Mouse (Mus musculus): Measurements from ENCODE around the gene Nr2c2ap. TPM values are rescaled to one million over a fixed set of nuclear protein-coding genes. Genes with fewer than 3 reads are reported as not detected.

Nr2c2ap gene
- polyA plus RNA-seq, 1 experiment from 2014 or later, result 42.8 TPM

DNA sequence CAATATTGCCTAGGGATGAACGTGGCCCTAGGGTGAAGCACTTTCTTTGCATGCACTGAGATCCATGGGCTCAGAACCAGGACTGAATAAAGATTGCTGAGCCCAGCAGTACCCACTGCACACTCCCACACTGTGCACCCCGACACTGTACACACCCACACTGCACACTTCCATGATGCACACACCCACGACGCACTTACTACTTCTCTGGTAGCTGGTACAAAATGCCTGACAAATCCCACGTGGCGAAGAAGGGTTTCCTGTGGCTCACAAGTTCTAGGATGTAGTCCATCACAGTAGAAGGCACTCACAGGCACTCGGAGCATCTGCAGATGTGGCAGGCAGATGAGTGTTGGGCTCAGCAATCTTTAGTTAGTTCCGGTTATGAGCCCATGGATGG, 6.1 kb upstream of the Nr2c2ap start:
- no peak overlapping the region for H3K9ac ChIP-seq
- no peaks in the 10 kb centered on the region for H3K9me3 ChIP-seq
- H3K27me3 ChIP-seq, result no peaks in the 10 kb centered on the region
- H3K27ac ChIP-seq (replicated peaks), result no peak overlapping the region
- WGBS, result 68% methylated on average over 8 of the region's 8 CpGs
- H3K4me3 ChIP-seq, result no peak overlapping the region
- 0 out of 2 replicates have a peak, but pooled peaks cover 5% of the 10 kb centered on the region for H3K4me1 ChIP-seq (replicated peaks)
- no peaks in the 10 kb centered on the region for H3K36me3 ChIP-seq
- no peak for ATAC-seq (ENCODE audit: low FRiP score, low read depth)
- H3K4me2 ChIP-seq, result no peak overlapping the region

DNA sequence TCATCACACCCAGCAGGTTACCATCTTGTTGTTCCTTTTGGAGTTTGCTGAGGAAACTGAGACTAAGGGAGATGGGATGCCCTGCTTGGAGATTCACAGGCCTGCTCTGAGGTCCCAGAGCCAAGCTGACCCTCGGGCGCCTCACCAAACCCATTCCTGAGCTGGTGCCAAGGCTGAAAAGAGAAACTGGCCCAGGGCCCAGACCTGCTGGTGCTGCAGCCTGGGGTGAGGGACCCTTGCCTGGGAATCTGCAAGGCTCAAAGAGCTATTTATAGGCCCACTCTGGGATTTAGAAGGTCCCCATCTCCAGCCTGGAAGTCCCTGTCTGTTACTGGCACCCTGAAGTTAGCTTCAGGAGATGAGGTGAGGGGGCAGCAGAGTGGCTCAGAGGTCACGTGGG, 2.7 kb upstream of the Nr2c2ap start:
- Histone ChIP-seq H3K27me3 (no peaks in the 10 kb centered on the region), H3K27ac (replicated peaks) (peak overlapping the region; percentile 74), H3K4me1 (replicated peaks) (peaks cover 20% of the 10 kb centered on the region), H3K4me3 (no peak overlapping the region), H3K4me2 (no peak overlapping the region), H3K36me3 (peaks cover 6% of the 10 kb centered on the region; the same call in 1 of the 2 replicates), H3K9me3 (no peaks in the 10 kb centered on the region), H3K9ac (no peak overlapping the region)
- WGBS, result 65% methylated on average over 3 of the region's 3 CpGs
- no peak for ATAC-seq (ENCODE audit: low FRiP score, low read depth)

DNA sequence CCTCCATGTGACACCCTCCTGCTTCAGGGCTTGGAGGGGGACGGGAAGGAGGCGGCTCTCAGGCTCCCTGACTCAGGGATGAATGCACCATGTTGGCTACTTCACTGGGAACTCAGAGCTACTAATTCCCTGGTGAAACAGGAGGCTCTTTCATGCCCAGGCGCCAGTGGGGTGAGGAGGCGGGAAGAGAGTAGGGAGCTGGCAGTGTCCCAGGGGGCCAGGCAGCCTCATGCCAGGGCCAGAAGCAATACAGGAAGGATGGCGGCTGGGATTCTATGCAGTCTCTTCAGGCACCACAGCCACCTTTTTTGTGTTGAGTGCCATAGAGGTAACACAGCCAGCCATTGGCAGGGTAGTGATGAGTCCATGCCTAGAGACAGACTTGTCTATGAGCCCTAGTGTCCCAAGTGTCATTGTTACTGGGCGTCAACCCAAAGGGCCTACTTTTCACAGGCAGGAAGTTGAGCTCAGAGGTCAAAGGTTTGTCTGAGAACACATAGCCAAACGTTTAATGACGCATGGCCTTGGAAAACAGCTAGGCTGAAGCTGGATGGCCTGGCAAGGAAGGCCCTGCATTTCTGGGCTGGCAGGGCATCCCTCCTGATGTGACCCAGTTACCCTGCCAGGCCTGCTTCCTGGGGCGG, 1.7 kb upstream of the Nr2c2ap start:
- 58% methylated on average over 9 of the region's 9 CpGs for WGBS
- H3K9me3 ChIP-seq, result no peaks in the 10 kb centered on the region

GRCm38 (mm10) chr8:70130066-70130465, 1.1 kb upstream of the Nr2c2ap start:
- Histone ChIP-seq H3K27ac (replicated peaks) (peak overlapping the region; percentile 74), H3K9ac (no peak overlapping the region), H3K4me3 (no peak overlapping the region), H3K4me1 (replicated peaks) (peaks cover 20% of the 10 kb centered on the region), H3K27me3 (no peaks in the 10 kb centered on the region), H3K9me3 (no peaks in the 10 kb centered on the region), H3K36me3 (peaks cover 17% of the 10 kb centered on the region), H3K4me2 (no peak overlapping the region)
- ATAC-seq (ENCODE audit: low FRiP score, low read depth), result no peak
- 81% methylated on average over 3 of the region's 3 CpGs for WGBS

More for the DNA sequence above, 1.7 kb upstream of the Nr2c2ap start:
- no peak overlapping the region for H3K9ac ChIP-seq
- H3K36me3 ChIP-seq, result peaks cover 10% of the 10 kb centered on the region
- peak; percentile 74 for ATAC-seq (ENCODE audit: low FRiP score, low read depth)
- peak overlapping the region; percentile 74 for H3K27ac ChIP-seq (replicated peaks)
- no peak overlapping the region for H3K4me2 ChIP-seq
- H3K4me1 ChIP-seq (replicated peaks), result peaks cover 20% of the 10 kb centered on the region
- H3K4me3 ChIP-seq, result no peak overlapping the region
- H3K27me3 ChIP-seq, result no peaks in the 10 kb centered on the region

DNA sequence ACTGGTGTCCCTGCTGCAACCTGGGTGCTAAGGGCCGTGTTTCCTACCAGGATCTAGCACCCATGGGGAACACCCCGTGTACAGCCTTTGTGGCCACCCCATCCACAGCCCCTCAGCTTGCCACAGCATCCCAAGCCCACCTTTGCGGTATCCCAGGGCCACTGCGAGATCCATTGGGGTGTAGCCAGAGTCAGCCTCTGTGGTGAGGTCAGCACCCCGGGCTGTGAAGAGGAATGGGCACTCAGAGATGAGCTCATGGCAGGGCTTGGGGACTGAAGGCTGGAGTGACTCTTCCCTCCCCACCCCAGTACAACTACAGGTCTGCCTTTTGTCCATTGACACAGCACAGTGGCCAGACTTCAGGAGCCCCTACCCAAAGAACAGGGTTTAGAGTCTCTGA, 3.0 kb downstream of the Nr2c2ap start:
- Histone ChIP-seq H3K27ac (replicated peaks) (no peak overlapping the region), H3K36me3 (peaks cover 24% of the 10 kb centered on the region), H3K4me2 (no peak overlapping the region), H3K9ac (no peak overlapping the region), H3K9me3 (no peaks in the 10 kb centered on the region), H3K27me3 (no peaks in the 10 kb centered on the region), H3K4me3 (no peak overlapping the region), H3K4me1 (replicated peaks) (peaks cover 28% of the 10 kb centered on the region)
- WGBS, result 94% methylated on average over 5 of the region's 5 CpGs
- ATAC-seq (ENCODE audit: low FRiP score, low read depth), result no peak

- peaks cover 24% of the 10 kb centered on the region for H3K36me3 ChIP-seq
- WGBS, result 95% methylated on average over 9 of the region's 9 CpGs
These were observed 3.8 kb downstream of the Nr2c2ap start for GRCm38 (mm10) chr8:70134931-70135330.

DNA sequence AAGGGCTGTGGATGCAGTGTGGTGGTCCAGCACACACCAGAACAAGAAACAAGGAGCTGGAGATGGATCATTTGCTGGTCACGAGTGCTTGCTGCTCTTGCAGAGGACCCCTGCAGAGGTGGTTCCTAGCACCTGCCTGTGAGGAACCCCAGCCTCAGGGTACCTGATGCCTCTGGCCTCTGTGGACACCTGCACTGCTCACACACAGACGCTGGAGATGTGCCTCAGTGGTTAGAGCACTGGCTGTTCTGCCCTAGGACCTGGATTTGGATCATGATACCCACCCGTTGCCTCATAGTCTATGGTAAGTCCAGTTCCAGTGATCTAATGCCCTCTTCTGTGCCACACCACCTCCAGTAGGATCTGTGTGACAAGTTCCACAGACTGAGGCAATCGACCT, 5.5 kb downstream of the Nr2c2ap start:
- Histone ChIP-seq H3K9me3 (no peaks in the 10 kb centered on the region), H3K4me3 (no peak overlapping the region), H3K27me3 (no peaks in the 10 kb centered on the region), H3K36me3 (peaks cover 24% of the 10 kb centered on the region), H3K9ac (no peak overlapping the region), H3K4me1 (replicated peaks) (peaks cover 34% of the 10 kb centered on the region), H3K27ac (replicated peaks) (no peak overlapping the region), H3K4me2 (no peak overlapping the region)
- ATAC-seq (ENCODE audit: low FRiP score, low read depth), result no peak
- 85% methylated on average over 4 of the region's 4 CpGs for WGBS

More at GRCm38 (mm10) chr8:70134931-70135330, 3.8 kb downstream of the Nr2c2ap start:
- Histone ChIP-seq H3K9me3 (no peaks in the 10 kb centered on the region), H3K27ac (replicated peaks) (no peak overlapping the region), H3K27me3 (no peaks in the 10 kb centered on the region), H3K4me1 (replicated peaks) (peaks cover 29% of the 10 kb centered on the region), H3K9ac (no peak overlapping the region), H3K4me2 (no peak overlapping the region), H3K4me3 (no peak overlapping the region)
- no peak for ATAC-seq (ENCODE audit: low FRiP score, low read depth)

- Histone ChIP-seq H3K9ac (no peak overlapping the region), H3K4me3 (peak overlapping the region; percentile 82), H3K36me3 (peaks cover 34% of the 10 kb centered on the region)
These were observed 6.8 kb downstream of the Nr2c2ap start for GRCm38 (mm10) chr8:70137890-70138289.

DNA sequence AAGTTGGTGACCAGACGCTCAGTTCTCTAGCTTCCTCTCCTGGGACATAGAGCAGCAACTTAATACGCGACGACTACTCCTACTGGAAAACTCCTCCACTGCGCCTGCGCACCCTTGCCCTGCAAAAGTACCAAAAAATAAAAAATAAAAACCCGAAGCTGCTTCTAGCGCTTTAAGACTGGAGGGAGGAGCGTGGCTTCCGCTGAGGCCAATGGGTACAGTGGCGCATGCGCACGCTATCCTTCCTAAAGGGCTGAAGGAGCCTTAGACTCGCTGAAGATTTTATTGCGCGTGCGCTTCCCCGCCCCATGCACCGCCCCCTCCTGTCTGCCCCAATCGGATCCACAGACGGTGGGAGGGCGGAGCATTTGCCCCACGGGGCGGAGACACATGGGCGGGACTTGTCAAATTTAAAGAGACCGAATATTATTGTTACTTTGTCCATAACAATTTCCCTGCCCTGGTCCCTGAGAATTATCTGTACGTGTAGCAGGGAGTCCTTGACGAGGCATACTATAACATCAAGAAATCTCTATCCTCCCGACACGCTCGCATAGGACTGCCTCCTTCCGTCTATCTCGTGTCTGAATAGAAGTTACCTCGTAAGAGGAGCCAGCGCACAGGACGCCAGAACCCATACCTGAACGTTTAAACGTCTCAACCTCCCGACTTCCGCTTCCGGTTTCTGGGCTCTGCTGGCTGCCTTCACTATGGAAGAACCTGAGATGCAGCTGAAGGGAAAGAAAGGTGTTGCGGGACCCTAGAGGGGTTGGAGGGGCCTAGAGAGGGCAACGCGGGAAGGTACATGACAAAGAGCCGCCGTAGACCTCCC, 8.1 kb downstream of the Nr2c2ap start, which contains the start of the genes Rfxank, Borcs8 and Mef2b:
Rfxank (minus strand) TSS at position 129 of the 832 bp plus-strand sequence.
Borcs8 (plus strand) TSS at position 474 of the 832 bp plus-strand sequence.
Mef2b (plus strand) TSS at position 686 of the 832 bp plus-strand sequence.
- ATAC-seq (ENCODE audit: low FRiP score, low read depth), result peak; percentile 96
- Histone ChIP-seq H3K4me1 (replicated peaks) (peaks cover 26% of the 10 kb centered on the region), H3K27ac (replicated peaks) (peak within 1 kb of the TSS; percentile 87), H3K4me3 (peak within 1 kb of the TSS; percentile 82), H3K27me3 (no peaks in the 10 kb centered on the region), H3K9ac (peak within 1 kb of the TSS; percentile 85), H3K9me3 (no peaks in the 10 kb centered on the region), H3K36me3 (peaks cover 33% of the 10 kb centered on the region), H3K4me2 (peak within 1 kb of the TSS; percentile 74)
- under 1% methylated on average over 46 of the region's 46 CpGs for WGBS

More at GRCm38 (mm10) chr8:70137890-70138289, 6.8 kb downstream of the Nr2c2ap start:
- peak overlapping the region; percentile 74 for H3K4me2 ChIP-seq
- H3K27ac ChIP-seq (replicated peaks), result no peak overlapping the region
- no peak for ATAC-seq (ENCODE audit: low FRiP score, low read depth)
- H3K4me1 ChIP-seq (replicated peaks), result peaks cover 26% of the 10 kb centered on the region
- no peaks in the 10 kb centered on the region for H3K27me3 ChIP-seq
- WGBS, result 81% methylated on average over 4 of the region's 4 CpGs
- no peaks in the 10 kb centered on the region for H3K9me3 ChIP-seq

GRCm38 (mm10) chr8:70139981-70140380, 8.8 kb downstream of the Nr2c2ap start:
- peaks cover 26% of the 10 kb centered on the region for H3K4me1 ChIP-seq (replicated peaks)
- H3K9ac ChIP-seq, result peak overlapping the region; percentile 85
- H3K27me3 ChIP-seq, result no peaks in the 10 kb centered on the region
- H3K4me2 ChIP-seq, result peak overlapping the region; percentile 74
- H3K9me3 ChIP-seq, result no peaks in the 10 kb centered on the region
- peaks cover 32% of the 10 kb centered on the region for H3K36me3 ChIP-seq
- ATAC-seq (ENCODE audit: low FRiP score, low read depth), result no peak
- H3K27ac ChIP-seq (replicated peaks), result peak overlapping the region; percentile 87
- 13% methylated on average over 9 of the region's 9 CpGs for WGBS
- peak overlapping the region; percentile 82 for H3K4me3 ChIP-seq

DNA sequence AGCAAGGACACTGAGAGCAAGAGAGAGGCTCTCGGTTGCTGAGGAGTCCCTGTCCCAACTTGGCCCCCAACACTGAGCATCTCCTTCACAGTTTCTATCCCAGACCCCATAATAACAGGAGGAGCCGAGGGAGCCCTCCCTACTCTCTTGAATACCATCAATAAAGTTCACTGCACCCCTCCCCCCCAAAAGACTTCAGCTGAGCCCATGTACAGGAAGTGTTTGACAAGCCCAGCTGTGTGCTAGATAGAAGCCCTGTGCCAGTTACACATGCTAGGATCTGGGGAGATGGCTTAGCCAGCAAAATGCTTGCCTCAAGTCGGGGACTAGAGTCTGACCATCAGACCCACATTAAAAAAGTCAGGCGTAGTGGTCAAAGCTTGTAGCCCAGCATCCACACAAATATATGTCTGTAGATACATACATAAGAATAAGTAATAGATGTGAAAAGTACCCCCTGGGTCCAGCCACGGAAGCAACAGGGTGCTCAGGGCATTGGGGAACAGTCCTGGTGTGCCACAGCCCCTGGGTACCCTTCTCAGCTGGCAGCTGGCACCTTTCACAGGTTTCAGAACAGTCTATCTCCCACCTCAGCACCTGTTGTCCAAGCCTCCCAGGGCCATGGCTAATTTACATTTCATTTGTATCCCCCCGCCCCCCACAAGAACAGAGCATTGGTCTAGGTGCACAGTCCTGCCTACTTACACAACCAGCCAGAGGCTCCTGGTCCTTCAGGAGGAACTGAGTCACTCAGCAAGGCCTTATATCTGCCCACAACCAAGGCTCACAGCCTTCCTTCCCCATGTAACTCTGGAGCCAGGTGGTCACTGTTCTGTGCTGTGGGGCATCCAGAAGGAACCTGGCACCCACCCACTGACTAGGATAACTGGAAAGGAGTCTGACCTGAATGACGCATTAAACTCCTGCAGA, 16.8 kb downstream of the Nr2c2ap start:
- no peak overlapping the region for H3K9ac ChIP-seq
- H3K27me3 ChIP-seq, result 0 out of 2 replicates have a peak, but pooled peaks cover 2% of the 10 kb centered on the region
- no peak for ATAC-seq (ENCODE audit: low FRiP score, low read depth)
- H3K9me3 ChIP-seq, result no peaks in the 10 kb centered on the region
- peaks cover 33% of the 10 kb centered on the region for H3K36me3 ChIP-seq
- H3K4me2 ChIP-seq, result no peak overlapping the region
- no peak overlapping the region for H3K4me3 ChIP-seq
- H3K4me1 ChIP-seq (replicated peaks), result peaks cover 8% of the 10 kb centered on the region; the same call in 1 of the 2 replicates
- no peak overlapping the region for H3K27ac ChIP-seq (replicated peaks)
- WGBS, result 86% methylated on average over 7 of the region's 7 CpGs
